Mouse (Mus musculus): ENCODE data around the gene Tpst1.

- TF ChIP-seq POLR2A (IDR thresholded peaks at IDR 0.05; ENCODE audit: borderline replicate concordance, extremely low read depth, insufficient read depth, insufficient read length, poor library complexity, severe bottlenecking), result no peak
- no peak for TF ChIP-seq CTCF (IDR thresholded peaks at IDR 0.05; ENCODE audit: borderline replicate concordance, extremely low read depth, insufficient read depth, insufficient read length)
These were observed 108.8 kb downstream of the Tpst1 start for GRCm38 (mm10) chr5:130181740-130182540.
